Mouse (Mus musculus) embryo, embryonic 10 days (tissue): Measurements from ENCODE around the gene Arpc5.
A peak's percentile ranks its signal among the peaks of the same experiment; 100 is the strongest.
"Not testable (repeated sequence)": the region's sequence is repeated elsewhere in the genome, so short reads cannot be mapped to it uniquely, and the experiment has no call there.

ENCODE experiments used
- DNase-seq: peaks from one replicate; pipeline ENCODE4 v3.0.0-alpha.2; 2015; ENCODE audit warnings: low spot score

The Arpc5 gene

DNA sequence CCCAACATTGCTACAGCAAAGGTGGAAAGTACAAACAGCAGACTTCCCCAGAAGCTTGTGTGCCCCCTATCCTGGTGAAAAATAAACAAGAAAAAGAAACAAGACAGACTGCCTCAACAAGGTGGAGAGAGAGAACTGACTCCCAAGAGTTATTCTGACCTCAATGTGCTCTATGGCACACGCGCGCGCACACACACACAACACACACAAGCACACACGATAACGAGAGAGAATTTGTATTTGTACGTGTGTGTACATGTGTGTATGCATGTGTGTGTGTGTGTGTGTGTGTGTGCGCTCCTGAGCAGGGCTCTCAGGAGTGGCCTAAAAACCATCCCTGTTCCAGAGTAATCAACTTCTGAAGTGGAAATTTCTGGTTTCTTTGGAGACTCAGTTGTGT lies 18.3 kb downstream of the Arpc5 start:
- no peak for DNase-seq

GRCm38 (mm10) chr1:152785446-152785845 lies 19.1 kb downstream of the Arpc5 start:
- DNase-seq: not testable (repeated sequence)

DNA sequence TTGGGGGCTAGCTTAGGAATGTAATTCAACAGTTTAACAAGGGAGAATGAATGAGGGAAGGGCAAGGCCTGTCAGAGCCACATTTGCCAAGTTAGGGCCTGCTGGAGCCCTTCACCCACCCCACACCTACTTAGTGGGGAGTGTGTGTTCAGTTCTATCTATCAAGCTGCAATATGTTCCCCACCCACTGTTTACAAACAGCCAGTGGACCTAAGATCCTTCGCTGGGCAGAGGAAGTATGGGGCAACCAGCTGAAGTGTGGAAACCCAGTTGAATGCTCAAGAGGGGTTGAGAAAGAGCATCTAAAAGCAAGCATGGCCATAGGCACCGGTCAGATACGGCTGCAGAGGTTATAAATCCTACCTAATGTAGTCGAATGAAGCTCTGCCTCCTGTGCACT lies 20.6 kb downstream of the Arpc5 start:
- no peak for DNase-seq

DNA sequence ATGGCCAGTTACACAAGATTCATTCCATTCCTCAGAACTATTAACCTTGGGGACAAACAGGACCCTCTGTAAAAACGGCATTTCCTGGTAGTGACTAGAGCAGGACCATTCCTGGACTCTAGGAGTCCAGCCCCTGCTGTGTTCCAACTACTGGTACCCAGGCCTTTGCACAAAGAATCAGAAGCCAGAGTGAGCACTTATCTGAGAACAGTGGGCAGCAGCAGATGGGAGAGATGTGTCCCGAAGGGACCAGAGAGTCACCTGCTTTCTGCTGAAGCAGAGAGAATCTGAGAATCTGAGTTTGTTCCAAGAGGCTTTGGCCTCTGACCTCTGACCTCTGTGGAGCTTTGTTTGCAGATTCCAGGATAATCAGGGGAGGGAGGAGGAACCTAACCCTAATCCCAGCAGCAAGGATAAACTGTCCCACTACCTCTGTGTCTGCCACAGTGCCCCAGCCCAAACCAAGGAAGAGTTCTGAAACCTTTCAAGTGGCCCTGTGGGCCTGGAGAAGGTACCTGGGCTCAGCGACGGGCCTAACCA lies 21.8 kb downstream of the Arpc5 start:
- peak; percentile 68 for DNase-seq

DNA sequence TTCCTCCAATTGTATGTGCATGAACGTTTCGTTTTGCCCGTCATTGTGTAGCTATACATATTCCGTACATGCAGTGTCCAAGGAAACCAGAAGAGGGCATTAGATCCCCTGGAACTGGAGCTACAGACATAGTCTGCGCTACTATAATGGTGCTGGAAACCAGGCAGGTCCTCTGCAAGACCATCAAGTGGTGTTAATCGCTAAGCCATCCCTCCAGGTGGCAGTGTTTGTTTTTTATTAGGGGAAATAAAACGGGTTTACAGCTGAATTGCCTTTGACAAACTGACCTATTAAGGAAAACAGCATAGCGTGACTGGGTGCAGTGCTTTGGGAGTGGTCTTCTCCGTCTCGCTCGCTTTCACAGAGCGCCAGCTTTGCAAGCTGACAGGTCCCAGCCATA lies 23.9 kb downstream of the Arpc5 start:
- peak; percentile 78 for DNase-seq

- peak; percentile 59 for DNase-seq
Observed at GRCm38 (mm10) chr1:152790821-152791220, 24.5 kb downstream of the Arpc5 start.

- peak; percentile 65 for DNase-seq
Observed at GRCm38 (mm10) chr1:152791269-152791668, 24.9 kb downstream of the Arpc5 start.

DNA sequence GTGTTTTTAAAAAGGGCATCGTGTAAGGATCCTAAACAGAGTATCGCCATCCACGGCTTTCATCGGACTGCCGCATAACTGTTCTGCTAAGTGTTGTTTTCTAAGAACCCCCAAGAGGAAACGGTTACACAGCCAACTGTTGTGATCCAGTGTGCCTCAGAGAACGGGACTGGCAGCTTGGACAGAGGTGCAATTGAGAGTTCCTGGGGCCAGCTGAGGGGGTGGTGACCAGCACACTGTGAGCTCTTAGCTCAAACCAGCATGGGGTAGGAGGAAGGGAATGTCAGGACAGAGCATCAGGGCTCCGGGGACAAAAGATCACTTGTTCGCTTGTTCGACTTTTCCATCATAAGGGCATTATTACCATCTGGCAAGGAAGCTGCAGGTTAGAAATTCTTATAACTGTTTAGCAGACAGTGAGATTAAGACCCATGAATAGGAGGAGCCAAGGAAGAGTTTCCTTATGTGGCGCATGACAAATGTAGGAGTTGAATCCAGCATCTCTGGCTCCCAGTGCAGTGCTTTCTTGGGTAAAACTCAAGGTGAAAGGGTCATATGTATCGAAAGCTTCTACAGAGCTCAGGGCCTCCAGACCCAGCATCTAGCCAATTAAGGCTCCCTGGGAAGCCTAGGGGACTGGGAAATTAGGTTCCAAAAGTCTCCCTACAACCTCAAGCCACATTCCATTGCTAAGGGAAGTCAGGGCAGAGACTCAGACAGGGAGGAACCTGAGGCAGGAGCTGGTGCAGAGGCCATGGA lies 26.6 kb downstream of the Arpc5 start:
- DNase-seq: peak; percentile 65

- peak; percentile 77 for DNase-seq
Observed at GRCm38 (mm10) chr1:152793495-152794130, 27.3 kb downstream of the Arpc5 start.

GRCm38 (mm10) chr1:152795688-152796255 lies 29.4 kb downstream of the Arpc5 start:
- no peak for DNase-seq

DNA sequence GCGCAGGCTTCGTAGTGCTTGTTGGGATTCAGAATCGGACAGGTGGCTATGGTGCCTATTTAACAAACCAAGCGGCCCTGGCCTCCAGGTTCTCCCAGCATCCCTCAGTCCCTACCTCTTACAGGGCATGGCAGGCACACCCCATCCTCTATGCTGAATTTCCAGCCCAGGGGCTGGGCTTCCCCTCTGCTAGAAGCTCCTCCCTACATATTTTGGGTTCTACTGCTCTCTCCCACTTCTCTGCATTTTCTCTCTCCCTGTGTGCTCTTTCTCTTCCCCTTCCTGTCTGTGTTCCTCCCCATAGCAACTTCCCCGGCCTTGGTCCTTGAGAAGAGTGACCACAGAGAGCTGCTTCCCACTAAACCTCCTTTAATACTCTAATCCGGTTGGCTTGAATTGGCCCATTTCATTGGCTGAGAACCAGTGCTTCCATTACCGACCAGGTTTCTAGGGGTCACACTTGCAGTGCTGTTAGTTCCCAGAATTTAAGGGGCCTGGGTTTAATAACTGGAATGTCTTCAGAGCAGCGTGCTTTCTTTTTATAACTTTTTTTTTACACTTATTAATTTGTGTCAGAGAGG lies 30.4 kb downstream of the Arpc5 start:
- DNase-seq: no peak

GRCm38 (mm10) chr1:152798125-152798524 lies 31.8 kb downstream of the Arpc5 start:
- DNase-seq: no peak

DNA sequence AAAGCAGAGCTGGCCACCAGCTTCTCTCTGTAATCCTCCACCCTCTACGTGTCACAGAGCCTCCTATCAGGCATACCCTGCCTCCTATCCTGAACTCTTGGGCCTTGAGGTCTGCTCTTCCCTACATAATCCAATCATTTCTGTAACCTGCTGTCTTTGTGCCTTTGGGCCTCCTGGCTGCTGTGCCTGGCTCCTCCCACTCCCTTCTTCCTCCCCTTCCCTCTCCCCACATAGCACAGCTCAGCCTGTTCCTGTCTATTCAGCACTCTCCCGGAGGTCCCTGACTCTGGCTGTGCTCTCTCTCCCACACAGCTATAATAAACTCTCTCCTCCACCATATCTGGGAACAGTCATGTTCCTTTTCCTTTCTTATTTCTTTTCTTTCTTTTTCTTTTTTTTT lies 33.6 kb downstream of the Arpc5 start, which contains the start of gene Ncf2:
Ncf2 (plus strand) TSS at position 298 of the 400 bp plus-strand sequence.
- DNase-seq: peak; percentile 62

- DNase-seq: no peak
Observed at GRCm38 (mm10) chr1:152800633-152801176, 34.4 kb downstream of the Arpc5 start.

- DNase-seq: no peak
Observed at GRCm38 (mm10) chr1:152804907-152805306, 38.6 kb downstream of the Arpc5 start.

DNA sequence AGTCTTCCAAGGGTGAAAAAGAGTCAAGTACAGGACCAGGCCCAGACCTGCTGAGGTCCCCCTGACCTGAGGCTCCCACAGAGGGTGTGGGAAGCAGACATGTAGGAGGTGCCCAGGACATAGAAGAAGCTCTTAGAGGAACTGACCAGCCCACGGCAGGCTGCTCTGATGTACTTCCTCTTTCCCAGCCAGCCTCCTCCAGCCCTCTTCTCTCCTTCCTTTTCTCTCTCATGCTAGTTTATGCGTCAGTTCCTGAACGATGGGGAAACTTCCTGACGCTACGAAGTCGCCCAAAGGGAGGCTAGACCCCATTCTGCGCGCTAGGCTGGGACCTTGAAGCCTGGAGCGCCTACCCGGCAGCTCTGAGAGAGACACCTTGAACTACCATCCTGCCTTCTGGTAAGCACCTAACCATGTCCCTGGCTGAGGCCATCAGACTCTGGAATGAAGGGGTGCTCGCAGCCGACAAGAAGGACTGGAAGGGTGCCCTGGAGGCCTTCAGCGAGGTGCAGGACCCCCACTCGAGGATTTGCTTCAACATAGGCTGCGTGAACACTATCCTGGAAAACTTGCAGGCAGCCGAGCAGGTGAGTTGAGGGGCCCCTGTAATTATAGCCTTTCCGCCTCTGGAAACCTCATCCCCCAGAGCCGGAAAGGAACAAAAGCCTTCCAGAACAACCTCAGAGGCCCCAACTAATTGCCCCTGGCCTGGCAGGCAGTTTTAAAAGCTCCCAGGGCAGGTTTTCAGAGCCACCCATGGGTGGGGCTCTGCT lies 41.5 kb downstream of the Arpc5 start:
- no peak for DNase-seq

GRCm38 (mm10) chr1:152808392-152808680 lies 42.0 kb downstream of the Arpc5 start:
- no peak for DNase-seq

- peak; percentile 68 for DNase-seq
Observed at GRCm38 (mm10) chr1:152809541-152810252, 43.4 kb downstream of the Arpc5 start.

DNA sequence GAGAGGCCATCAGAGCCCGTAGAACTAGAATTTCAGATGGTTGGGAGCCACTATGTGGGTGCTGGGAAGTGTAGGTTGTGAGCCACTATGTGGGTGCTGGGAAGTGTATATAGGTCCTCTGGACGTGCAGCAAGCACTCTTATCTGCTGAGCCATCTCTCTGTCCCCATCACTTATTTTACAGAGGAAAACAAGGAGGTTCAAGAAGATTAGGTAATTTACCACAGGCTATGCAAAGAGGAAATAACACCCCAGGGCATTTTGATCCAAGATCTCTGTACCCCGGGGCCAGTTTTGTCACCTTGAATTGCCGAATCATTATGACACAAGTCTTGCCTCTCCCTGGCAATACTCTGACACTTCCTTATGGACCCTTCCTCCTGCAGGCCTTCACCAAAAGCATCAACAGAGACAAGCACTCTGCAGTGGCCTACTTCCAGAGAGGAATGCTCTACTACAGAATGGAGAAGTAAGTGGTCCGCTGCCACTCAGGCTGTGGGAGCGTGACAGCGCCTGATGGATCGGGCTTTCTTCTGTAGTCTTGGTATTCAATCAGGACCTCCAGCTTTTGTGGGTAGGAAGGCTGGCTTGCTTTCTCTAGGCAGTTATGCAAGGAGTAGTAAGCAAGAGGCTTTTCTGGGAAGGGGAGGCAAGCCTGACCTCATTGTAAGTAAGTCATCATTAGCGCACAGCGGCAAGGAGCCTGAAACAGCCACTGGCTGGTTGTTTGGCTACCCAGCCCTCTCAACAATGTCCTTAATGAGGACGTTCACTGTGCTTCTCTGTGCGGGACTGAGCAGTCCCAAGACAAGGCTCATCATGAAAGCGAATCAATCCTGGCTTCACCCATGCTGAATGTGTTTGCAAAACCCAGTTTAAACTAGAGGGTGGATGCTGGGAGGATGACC lies 44.4 kb downstream of the Arpc5 start:
- peak; percentile 26 for DNase-seq

DNA sequence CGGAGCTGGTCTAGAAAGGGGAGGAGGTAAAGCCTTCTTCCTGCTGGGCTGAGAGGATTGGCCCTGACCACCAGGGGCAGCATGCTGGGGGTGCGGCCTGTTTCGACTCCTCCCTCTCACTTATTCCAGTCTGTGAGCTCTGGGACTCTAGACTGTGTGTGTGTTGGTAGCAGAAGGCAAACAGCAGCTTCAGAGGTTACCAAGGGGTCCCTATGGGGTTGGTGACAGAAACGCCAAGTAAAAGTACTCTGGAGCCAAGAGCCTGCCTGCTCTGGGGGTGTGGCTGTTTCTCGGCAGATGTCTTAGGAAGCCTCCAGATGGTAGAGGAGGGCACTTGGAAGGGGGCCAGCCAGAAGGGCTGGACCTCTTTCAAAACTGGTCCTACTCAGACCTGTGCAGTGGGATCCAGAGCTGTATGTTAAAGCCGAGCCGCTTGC lies 48.9 kb downstream of the Arpc5 start:
- peak; percentile 71 for DNase-seq
